Mouse (Mus musculus): ENCODE results near the gene Ankrd24.

The Ankrd24 gene

DNA sequence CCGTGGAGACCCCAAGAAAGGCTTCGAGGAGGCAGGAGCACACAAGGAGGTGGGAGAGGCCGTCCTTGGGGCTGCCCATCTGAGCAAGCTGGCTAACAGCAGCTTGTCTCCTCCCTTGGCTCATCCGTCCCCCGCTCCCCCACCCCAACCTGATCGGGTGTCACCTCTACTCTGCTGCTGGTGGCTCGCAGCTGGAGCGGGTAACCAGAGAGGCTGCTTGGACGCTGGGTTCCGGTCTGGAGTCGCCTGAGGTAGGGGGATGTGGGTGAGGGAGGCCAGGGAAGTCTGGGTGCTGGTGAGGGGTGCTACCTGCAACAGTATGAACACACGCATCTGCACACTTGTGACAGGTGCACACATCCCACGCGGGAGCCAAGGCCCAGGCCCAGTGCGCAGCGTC, at the start of gene Ankrd24:
Gene Ankrd24 (plus strand): TSS at position 151 of the 400 bp plus-strand sequence.
- no peak for DNase-seq (ENCODE audit: low spot score in 2 of 2)

DNA sequence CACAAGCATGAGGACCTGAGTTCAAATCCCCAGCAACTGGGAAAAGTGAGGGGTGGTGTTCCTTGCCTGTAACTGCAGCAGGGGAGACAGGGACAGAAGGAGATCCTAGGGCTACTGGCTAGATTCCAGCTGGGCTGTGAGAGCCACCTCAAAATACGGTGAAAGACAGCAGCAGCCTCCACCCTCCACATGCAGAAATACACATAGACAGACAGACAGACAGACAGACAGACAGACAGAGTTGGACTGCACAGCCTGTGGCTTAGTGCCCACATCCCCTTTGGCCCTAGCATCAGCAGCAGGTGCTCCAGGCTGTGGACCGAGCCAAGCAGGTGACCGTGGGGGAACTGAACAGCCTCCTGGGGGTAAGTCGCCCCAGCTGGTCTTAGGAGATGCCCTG, 48.4 kb upstream of the Ankrd24 start:
- DNase-seq (ENCODE audit: low spot score in 2 of 2), result no peak

GRCm38 (mm10) chr10:81580441-81581070, 47.8 kb upstream of the Ankrd24 start:
- DNase-seq (ENCODE audit: low spot score in 2 of 2), result no peak

GRCm38 (mm10) chr10:81583347-81583746, 45.0 kb upstream of the Ankrd24 start:
- no peak for DNase-seq (ENCODE audit: low spot score in 2 of 2)

GRCm38 (mm10) chr10:81588739-81589138, 39.6 kb upstream of the Ankrd24 start:
- DNase-seq (ENCODE audit: low spot score in 2 of 2), result no peak

DNA sequence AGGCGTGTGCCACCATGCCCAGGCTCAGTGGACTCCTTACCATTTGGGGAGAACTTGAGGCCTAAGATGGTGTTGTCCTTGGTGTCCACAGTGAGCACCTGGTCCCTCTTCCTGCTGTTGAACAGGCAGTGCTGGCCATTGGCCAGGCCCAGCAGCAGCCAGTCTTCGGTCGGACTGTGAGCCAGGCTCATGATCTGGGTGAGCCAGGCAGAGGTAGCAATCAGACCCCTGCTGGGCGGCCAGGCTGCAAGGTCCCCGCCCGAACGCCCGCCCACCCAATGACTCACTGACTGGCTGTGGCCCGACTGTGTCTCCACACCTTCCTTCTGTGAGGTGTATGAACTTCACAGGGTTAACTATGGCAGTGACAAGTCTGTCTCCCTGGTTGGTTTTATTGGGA, 36.5 kb upstream of the Ankrd24 start:
- no peak for DNase-seq (ENCODE audit: low spot score in 2 of 2)

DNA sequence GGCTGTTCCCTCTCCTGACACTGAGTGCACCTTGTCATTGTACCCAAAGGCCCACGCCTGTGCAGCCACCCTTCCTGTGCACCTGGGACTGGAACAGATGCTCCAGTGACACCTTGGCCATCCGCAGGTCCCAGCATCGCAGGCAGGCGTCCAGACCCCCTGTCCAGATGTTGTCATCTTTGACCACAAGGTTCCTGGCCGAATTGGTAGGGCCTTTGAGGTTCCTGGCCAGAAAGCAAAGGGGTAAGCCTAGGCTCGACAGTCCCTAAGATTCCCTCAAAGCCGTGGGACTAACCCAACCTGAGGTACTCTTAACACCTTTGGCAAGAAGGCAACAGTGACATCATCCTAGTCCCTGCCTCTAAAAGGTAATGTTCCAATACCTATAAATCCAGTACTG, 35.7 kb upstream of the Ankrd24 start:
- no peak for DNase-seq (ENCODE audit: low spot score in 2 of 2)

DNA sequence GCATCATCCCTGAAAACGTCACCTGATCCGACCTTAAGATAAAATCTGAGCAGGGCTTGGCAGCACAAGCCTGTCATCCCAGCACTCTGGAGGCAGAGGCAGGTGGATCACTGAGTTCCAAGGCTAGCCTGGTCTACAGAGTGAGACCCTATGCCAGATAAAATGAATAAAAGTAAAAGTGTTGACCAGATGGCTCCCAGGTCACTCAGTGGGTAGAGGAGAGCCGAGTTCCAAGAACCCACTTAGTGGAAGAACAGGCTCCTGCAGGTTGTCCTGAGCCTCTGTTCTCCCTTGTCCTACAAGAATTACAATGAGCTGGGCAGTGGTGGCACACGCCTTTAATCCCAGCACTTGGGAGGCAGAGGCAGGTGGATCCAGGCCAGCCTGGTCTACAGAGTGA, 35.1 kb upstream of the Ankrd24 start:
- no peak for DNase-seq (ENCODE audit: low spot score in 2 of 2)

- DNase-seq (ENCODE audit: low spot score in 2 of 2), result no peak
These were observed 34.4 kb upstream of the Ankrd24 start for GRCm38 (mm10) chr10:81593935-81594334.

- no peak for DNase-seq (ENCODE audit: low spot score in 2 of 2)
These were observed 32.7 kb upstream of the Ankrd24 start for GRCm38 (mm10) chr10:81595599-81595998.

DNA sequence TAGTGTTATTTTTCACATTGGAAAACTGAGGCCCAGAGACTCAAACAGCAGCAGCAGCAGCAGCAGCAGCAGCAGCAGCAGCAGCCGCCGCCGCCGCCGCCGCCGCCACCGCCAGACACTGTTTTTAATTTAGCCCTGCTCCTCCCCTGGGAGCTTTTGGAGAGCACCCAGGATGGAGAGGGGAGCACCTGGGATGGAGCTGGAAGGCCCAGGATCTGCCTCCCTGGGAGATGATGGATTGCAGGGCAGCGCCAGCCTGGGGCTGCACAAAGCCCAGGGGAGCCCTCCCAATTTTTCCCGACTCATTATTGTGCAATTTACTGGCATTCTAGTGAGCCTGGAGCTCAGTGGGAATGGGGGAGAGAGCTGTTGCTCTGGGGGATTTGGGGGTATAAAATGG, 31.7 kb upstream of the Ankrd24 start:
- DNase-seq (ENCODE audit: low spot score in 2 of 2), result peak in 1 of 2 experiments; percentile 63

GRCm38 (mm10) chr10:81597137-81597950, 31.0 kb upstream of the Ankrd24 start:
- DNase-seq (ENCODE audit: low spot score in 2 of 2), result peak; percentile 54 to 63

DNA sequence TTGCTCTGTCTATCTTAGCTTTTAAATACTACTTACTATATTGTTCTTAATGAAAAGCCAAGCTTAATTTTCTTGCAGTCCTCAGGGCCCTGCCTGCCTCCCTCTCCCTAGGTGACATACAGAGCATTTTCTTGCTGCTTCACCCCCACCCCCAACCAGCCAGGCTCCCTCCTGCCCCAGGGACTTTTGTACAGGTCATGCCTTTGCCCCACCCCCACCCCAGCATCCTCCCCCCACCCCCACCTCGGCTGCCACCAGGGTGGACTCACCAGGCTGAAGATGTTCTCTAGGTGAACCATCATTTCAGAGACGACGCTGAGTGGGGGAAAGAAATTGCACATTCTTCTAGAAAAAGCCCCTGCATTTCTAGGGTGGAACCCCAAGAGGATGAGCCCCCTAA, 30.0 kb upstream of the Ankrd24 start:
- DNase-seq (ENCODE audit: low spot score in 2 of 2), result no peak

GRCm38 (mm10) chr10:81598871-81599270, 29.5 kb upstream of the Ankrd24 start:
- DNase-seq (ENCODE audit: low spot score in 2 of 2), result no peak

GRCm38 (mm10) chr10:81599630-81600029, 28.7 kb upstream of the Ankrd24 start:
- no peak for DNase-seq (ENCODE audit: low spot score in 2 of 2)

DNA sequence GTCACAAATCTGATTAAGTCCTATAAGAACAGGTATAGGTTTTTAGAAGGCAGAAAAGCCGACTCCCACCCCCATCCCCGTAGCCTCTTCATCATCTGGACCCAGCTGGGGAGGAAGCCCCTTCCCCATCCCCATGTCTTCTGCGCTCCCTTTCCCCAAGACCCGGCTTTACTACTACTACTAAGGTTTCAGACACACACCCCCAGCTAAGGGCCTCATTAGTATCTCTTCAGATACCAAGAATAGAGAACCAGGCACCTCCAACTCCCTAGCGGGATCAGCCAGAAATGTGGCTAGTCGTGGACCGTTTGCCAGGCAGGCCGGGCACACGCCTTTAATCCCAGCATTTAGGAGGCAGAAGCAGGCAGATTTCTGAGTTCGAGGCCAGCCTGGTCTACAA, 28.2 kb upstream of the Ankrd24 start:
- no peak for DNase-seq (ENCODE audit: low spot score in 2 of 2)

DNA sequence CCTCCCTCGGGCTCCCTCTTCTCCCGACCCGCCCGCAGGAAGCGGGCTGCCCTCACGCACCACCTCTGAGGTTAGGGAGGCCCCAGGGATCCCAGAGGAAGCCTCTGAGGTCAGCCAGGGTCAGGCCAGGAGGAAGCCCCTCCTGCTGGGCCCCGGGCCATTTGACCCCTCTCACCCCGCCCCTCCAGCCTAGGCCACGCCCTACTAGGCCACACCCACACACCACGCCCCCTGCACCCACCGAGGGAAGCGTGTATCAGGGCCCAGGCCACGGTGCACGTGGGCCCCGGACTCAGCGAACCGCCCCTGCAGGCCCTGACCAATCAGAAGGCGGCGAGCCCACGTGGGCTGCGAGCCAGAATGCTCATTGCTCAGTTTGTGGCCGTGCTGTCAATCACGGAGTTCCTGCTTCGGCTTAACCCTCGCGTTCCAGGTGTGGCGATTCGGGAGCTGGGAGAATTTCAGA, 27.6 kb upstream of the Ankrd24 start, which contains the start of gene Tle6:
Gene Tle6 (minus strand): TSS at position 336 of the 466 bp plus-strand sequence.
- peak; percentile 93 to 94 for DNase-seq (ENCODE audit: low spot score in 2 of 2)

- DNase-seq (ENCODE audit: low spot score in 2 of 2), result no peak
These were observed 26.9 kb upstream of the Ankrd24 start for GRCm38 (mm10) chr10:81601396-81601905.

DNA sequence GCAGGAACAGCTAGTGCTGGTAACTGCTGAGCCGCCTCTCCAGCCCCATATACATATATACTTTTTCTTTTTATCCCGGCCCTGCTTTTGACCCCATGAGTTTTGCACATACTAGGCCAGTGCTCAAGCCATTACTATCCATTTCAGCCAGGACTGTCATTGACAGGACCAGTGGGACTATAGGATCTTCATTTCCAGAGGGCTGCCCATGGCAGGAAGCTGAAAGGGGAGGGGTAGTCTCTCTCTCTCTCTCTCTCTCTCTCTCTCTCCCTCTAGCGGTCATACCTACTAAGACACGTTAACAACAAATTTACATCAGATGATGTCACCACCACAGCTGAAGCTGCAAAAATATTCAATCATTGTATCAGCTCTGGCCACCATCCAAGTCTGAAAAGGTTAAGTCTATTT, 25.6 kb upstream of the Ankrd24 start:
- DNase-seq (ENCODE audit: low spot score in 2 of 2), result peak; percentile 24 to 40

DNA sequence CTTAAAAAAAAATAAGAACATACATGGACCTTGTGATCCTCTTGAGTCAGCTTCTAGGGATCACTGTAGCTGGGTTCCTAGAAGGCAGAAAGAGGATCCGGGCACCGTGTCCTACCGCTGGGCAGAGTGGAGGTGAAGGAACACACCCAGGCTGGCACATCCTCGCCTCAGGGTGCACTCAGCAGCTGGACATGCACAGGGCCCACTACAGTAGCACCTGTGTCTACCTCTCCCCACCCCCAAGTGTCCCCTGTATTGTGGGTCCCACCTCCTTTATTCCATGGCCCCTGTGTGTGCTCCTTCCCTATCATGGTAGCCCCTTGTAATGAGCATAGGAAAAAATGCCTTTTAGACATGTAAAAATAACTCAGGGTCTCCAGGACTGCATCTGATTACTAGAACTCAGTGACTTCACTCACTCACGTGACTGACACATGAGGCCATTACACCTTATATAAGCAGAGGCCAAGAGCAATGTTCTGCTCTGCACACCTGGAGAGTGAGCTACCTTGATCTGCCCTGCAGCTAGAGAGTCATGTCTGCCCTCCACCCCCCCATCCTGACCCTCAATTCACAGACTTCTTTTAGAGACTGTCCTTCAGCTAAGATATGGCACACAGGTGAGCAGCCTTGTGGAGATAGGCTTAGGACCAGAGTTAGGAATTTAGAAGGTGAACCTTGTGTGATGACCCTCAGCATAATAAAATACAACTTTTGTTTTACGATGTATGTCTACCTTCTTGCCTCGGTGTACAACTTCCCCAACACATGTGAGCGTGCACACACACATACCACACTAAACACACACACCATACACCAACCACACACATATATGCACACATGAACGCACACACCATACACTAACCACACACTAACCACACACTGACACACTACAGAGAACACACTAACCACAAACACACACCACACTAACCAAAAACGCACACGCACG, 24.0 kb upstream of the Ankrd24 start:
- DNase-seq (ENCODE audit: low spot score in 2 of 2), result no peak

GRCm38 (mm10) chr10:81604968-81605665, 23.2 kb upstream of the Ankrd24 start:
- DNase-seq (ENCODE audit: low spot score in 2 of 2), result peak; percentile 73 to 88

All from heart, adult 9 months (tissue).